Mouse (Mus musculus) forebrain, embryonic 12.5 days (tissue): ENCODE measurements around the gene Ccdc84. TPM values are rescaled to one million over a fixed set of nuclear protein-coding genes. Genes with fewer than 3 reads are reported as not detected.
"Not testable (repeated sequence)": the region's sequence is repeated elsewhere in the genome, so short reads cannot be mapped to it uniquely, and the experiment has no call there.

ENCODE experiments used
- ATAC-seq: fragments of 200-750 bp; cut with Nextera tagmentation; 2 replicates; pipeline ENCODE4 v1.8.0; 2017; ENCODE audit warnings: moderate TSS enrichment; ENCODE audit not compliant: low FRiP score
- H3K27ac ChIP-seq: fragments of 300-500 bp; sonication (generic); 2 replicates; pipeline ENCODE4 v1.5.1; 2016; ENCODE audit warnings: mild to moderate bottlenecking
- H3K27me3 ChIP-seq: fragments of 300-500 bp; sonication (generic); 2 replicates; pipeline ENCODE4 v1.6.1; 2016; ENCODE audit warnings: mild to moderate bottlenecking
- H3K36me3 ChIP-seq: fragments of 300-500 bp; sonication (generic); replicated peaks from 2 replicates; pipeline ENCODE4 v1.6.1; 2016; ENCODE audit warnings: mild to moderate bottlenecking
- H3K4me1 ChIP-seq: fragments of 300-500 bp; sonication (generic); 2 replicates; pipeline ENCODE4 v1.6.1; 2016
- H3K4me2 ChIP-seq: fragments of 300-500 bp; sonication (generic); 2 replicates; pipeline ENCODE4 v1.6.1; 2016; ENCODE audit warnings: mild to moderate bottlenecking, moderate library complexity
- H3K4me3 ChIP-seq: fragments of 300-500 bp; sonication (generic); replicated peaks from 2 replicates; pipeline ENCODE4 v1.5.1; 2016; ENCODE audit warnings: mild to moderate bottlenecking
- H3K9ac ChIP-seq: fragments of 300-500 bp; sonication (generic); 2 replicates; pipeline ENCODE4 v1.6.1; 2016; ENCODE audit warnings: mild to moderate bottlenecking
- H3K9me3 ChIP-seq: fragments of 300-500 bp; sonication (generic); 2 replicates; pipeline ENCODE4 v1.6.1; 2016
- WGBS: fragments of 180-500 bp; shearing (Covaris S2); methylation state at CpG from one replicate; pipeline ENCODE4 v1.1.7; 2016; 5-methylcytosine and 5-hydroxymethylcytosine counted together
- polyA plus RNA-seq: library from polyadenylated mRNA; unstranded; fragments of >200 nt; fragmentation: Nextera tagmentation; extraction: Ambion mirVana; gene quantifications from 2 replicates; pipeline ENCODE4 v1.2.1, GENCODE M21; 2016

Gene Ccdc84
- polyA plus RNA-seq, 1 experiment from 2014 or later = 30.3 TPM

DNA sequence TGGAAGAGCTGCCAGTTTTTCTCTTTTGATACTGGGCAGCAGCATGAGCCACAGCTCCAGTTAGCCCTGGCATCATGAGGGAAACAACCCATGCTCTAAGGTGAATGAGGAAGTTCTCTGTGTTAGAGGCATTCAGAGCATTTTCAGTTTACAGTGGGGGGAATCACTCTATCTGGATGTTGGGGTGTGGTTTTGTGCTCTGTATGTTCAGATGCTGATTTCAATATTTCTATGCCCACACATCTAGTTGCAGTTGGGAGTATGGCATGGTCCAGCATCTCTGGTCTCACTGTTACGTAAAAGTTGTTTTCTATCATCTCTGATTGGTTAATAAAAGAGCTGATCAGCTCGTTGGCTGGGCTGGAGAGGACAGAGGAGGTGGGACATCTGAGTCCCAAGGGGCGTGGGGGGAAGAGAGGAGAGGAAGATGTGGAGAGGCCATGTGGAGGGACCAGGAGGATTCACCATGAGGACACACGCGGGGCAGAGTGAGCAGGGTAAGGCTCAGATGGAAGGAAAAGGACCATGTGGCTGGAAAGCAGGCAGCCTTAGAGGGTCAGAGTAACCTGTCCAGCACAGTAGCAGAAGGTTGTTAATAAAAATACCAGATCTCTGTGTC, 2.0 kb upstream of the Ccdc84 start:
- Histone ChIP-seq H3K4me2 (no peak overlapping the region), H3K27me3 (no peaks in the 10 kb centered on the region), H3K4me1 (peaks cover 11% of the 10 kb centered on the region), H3K9me3 (no peaks in the 10 kb centered on the region; the same call in 1 of the 2 replicates), H3K27ac (no peak overlapping the region), H3K9ac (no peak overlapping the region), H3K4me3 (no peak overlapping the region), H3K36me3 (0 out of 2 replicates have a peak, but pooled peaks cover 4% of the 10 kb centered on the region)
- ATAC-seq = no peak
- 80% methylated on average over 5 of the region's 5 CpGs for WGBS

DNA sequence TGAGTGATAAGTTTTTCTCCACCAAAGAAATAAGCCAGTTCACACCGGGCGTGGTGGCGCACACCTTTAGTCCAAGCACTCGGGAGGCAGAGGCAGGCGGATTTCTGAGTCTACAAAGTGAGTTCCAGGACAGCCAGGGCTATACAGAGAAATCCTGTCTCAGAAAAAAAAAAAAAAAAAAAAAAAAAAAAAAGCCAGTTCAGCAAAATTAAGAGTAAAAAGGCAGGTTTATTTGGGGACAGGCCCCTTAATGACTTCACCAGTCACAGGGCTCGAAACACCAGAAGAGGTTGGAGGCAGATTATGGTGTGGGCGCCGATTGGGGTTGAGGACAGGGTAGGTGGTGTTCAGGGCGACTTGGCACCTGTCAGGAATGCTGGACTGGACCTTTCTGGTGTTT, 1.4 kb upstream of the Ccdc84 start:
- not testable (repeated sequence) for H3K4me2 ChIP-seq, H3K4me3 ChIP-seq, H3K27ac ChIP-seq, H3K9me3 ChIP-seq, H3K27me3 ChIP-seq, ATAC-seq, H3K36me3 ChIP-seq, H3K9ac ChIP-seq
- WGBS = 92% methylated on average over 9 of the region's 9 CpGs
- H3K4me1 ChIP-seq = peaks cover 11% of the 10 kb centered on the region

GRCm38 (mm10) chr9:44417892-44418363, 441 bp downstream of the Ccdc84 start:
- Histone ChIP-seq H3K9ac (peak overlapping the region; percentile 79), H3K27ac (peak overlapping the region; percentile 51), H3K4me1 (peaks cover 11% of the 10 kb centered on the region), H3K27me3 (no peaks in the 10 kb centered on the region), H3K4me2 (peak overlapping the region; percentile 79), H3K36me3 (peaks cover 19% of the 10 kb centered on the region), H3K9me3 (no peaks in the 10 kb centered on the region; the same call in 1 of the 2 replicates), H3K4me3 (peak overlapping the region; percentile 87)
- peak; percentile 87 for ATAC-seq
- WGBS = under 1% methylated on average over 38 of the region's 38 CpGs

- Histone ChIP-seq H3K4me2 (peak overlapping the region; percentile 79), H3K9me3 (no peaks in the 10 kb centered on the region; the same call in 1 of the 2 replicates), H3K36me3 (peaks cover 25% of the 10 kb centered on the region), H3K4me3 (peak overlapping the region; percentile 87), H3K9ac (peak overlapping the region; percentile 79), H3K27me3 (no peaks in the 10 kb centered on the region), H3K27ac (peak overlapping the region; percentile 51; the same call in 1 of the 2 replicates), H3K4me1 (peaks cover 11% of the 10 kb centered on the region)
- WGBS = 8% methylated on average over 26 of the region's 26 CpGs
- ATAC-seq = peak; percentile 77
Measured at GRCm38 (mm10) chr9:44417156-44417891, 1.0 kb downstream of the Ccdc84 start.

DNA sequence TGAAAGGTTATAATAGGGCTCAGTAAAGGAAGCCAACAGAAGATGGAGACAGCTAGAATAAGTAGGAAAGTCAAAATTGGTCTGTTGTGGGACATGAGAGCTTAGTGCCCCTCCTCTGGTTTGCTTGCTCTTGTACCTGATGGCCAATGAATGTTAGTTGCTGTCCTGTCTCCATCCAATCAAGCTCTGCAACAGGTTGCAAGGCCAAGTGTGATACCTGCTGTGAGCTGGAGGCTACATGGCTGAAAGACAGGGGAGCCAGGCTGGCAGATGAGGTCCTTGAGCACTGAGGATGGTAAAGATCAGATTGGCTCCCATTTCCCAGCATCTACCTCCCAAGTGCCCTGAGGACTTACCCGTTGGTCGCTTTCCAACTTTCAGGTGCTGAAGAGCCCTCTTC, 5.6 kb downstream of the Ccdc84 start:
- no peak overlapping the region for H3K4me3 ChIP-seq
- 74% methylated on average over 2 of the region's 2 CpGs for WGBS
- peaks cover 63% of the 10 kb centered on the region for H3K36me3 ChIP-seq
- no peak overlapping the region for H3K4me2 ChIP-seq
- no peak overlapping the region for H3K27ac ChIP-seq
- ATAC-seq = no peak
- peaks cover 19% of the 10 kb centered on the region for H3K4me1 ChIP-seq
- no peaks in the 10 kb centered on the region for H3K27me3 ChIP-seq
- no peaks in the 10 kb centered on the region for H3K9me3 ChIP-seq
- H3K9ac ChIP-seq = no peak overlapping the region

GRCm38 (mm10) chr9:44412306-44412705, 6.1 kb downstream of the Ccdc84 start:
- 88% methylated on average over 4 of the region's 4 CpGs for WGBS
- Histone ChIP-seq H3K9ac (no peak overlapping the region), H3K27ac (no peak overlapping the region), H3K4me1 (peaks cover 15% of the 10 kb centered on the region), H3K9me3 (no peaks in the 10 kb centered on the region), H3K4me3 (no peak overlapping the region), H3K27me3 (no peaks in the 10 kb centered on the region), H3K4me2 (no peak overlapping the region), H3K36me3 (peaks cover 63% of the 10 kb centered on the region)
- ATAC-seq = no peak

DNA sequence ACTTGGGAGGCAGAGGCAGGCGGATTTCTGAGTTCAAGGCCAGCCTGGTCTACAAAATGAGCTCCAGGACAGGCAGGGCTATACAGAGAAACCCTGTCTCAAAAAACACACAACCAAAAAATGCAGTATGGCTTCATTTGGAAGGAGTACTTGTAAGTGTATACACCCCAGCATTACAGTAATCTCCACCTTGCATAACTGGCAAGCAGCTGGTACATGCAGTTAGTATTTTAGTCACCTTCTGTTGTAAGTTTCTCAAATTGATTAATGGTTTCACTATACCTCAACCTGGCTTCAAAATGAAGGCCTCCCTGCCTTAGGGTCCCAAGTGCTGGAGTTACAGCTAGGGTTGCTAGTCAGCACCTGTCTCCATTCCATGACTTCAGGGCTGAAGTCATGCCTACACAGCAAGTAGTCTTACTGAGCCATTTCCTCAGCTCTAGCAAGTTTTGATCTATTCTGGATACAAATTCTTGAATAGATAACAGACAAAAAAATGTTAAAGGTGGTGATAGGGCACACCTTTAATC, 6.7 kb downstream of the Ccdc84 start:
- Histone ChIP-seq H3K4me1 (peaks cover 12% of the 10 kb centered on the region), H3K36me3 (peaks cover 63% of the 10 kb centered on the region), H3K27ac (no peak overlapping the region), H3K9me3 (no peaks in the 10 kb centered on the region), H3K4me2 (no peak overlapping the region), H3K27me3 (no peaks in the 10 kb centered on the region), H3K4me3 (no peak overlapping the region), H3K9ac (no peak overlapping the region)
- WGBS = 84% methylated on average over 1 of the region's 1 CpGs
- ATAC-seq = no peak

GRCm38 (mm10) chr9:44410647-44411336, 7.6 kb downstream of the Ccdc84 start:
- peaks cover 15% of the 10 kb centered on the region for H3K4me1 ChIP-seq
- 89% methylated on average over 2 of the region's 2 CpGs for WGBS
- H3K27me3 ChIP-seq = no peaks in the 10 kb centered on the region
- no peak overlapping the region for H3K9ac ChIP-seq
- H3K27ac ChIP-seq = no peak overlapping the region
- no peak for ATAC-seq
- H3K4me3 ChIP-seq = no peak overlapping the region
- H3K4me2 ChIP-seq = no peak overlapping the region
- H3K9me3 ChIP-seq = no peaks in the 10 kb centered on the region
- H3K36me3 ChIP-seq = peaks cover 61% of the 10 kb centered on the region

GRCm38 (mm10) chr9:44408693-44409092, 9.7 kb downstream of the Ccdc84 start:
- Histone ChIP-seq H3K9ac (0 out of 2 replicates have a peak overlapping the region, but pooled peaks have one; percentile 74), H3K36me3 (peaks cover 69% of the 10 kb centered on the region), H3K4me1 (peaks cover 19% of the 10 kb centered on the region), H3K4me2 (peak overlapping the region; percentile 81), H3K4me3 (peak overlapping the region; percentile 78)
- not testable (repeated sequence) for H3K27ac ChIP-seq, ATAC-seq, H3K27me3 ChIP-seq, H3K9me3 ChIP-seq
- 82% methylated on average over 9 of the region's 9 CpGs for WGBS

GRCm38 (mm10) chr9:44407752-44408097, 10.6 kb downstream of the Ccdc84 start:
- ATAC-seq = no peak
- H3K36me3 ChIP-seq = peaks cover 67% of the 10 kb centered on the region

DNA sequence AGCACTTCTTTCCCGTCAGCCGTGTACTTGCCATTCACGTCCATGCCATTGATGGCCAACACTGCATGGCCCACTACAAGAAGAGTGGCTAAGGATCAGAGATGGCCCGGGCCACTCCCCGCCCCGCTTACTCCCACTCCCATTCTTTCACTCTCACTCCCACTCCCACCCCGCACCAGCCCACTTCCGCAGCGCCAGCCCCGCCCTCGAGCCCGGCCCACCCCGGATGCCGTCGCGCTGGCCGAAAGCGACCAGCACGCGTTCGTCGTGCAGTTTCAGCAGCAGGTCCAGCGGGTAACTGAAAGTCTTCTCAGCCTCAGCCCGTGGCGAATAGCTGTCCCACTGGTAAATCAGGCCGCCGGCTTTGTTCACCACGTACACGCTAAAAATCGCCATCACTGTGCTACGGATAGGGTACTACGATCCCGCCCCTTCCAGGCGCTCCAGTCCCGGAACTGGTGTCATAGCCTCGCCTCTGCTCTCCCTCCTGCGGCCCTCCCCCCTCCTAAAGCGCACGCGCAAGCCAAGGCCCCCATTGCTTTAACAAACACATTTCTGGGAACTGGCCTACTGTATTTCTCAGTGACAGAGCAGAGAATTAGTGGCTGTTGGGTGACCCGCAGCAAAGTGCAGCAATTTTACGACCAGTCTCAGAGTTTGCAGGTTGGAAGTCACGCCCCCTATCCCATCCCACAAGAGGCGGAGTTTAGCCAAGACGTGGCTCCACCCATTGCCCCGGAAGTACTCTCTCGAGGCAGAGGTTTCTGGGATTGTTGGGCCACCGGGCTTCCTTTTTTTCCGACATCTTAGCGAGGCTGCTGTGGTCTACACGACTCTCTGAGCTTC, 11.2 kb downstream of the Ccdc84 start, which contains the start of the genes Rps25 and Trappc4:
Gene Rps25 (plus strand): TSS at position 234 of the 846 bp plus-strand sequence.
Gene Trappc4 (minus strand): TSS at position 695 of the 846 bp plus-strand sequence.
- peak; percentile 96 for ATAC-seq
- Histone ChIP-seq H3K4me3 (peak within 1 kb of the TSS; percentile 78), H3K9me3 (no peaks in the 10 kb centered on the region), H3K4me2 (peak within 1 kb of the TSS; percentile 81), H3K27me3 (no peaks in the 10 kb centered on the region), H3K4me1 (peaks cover 19% of the 10 kb centered on the region), H3K9ac (peak within 1 kb of the TSS; percentile 74), H3K27ac (peak within 1 kb of the TSS; percentile 93), H3K36me3 (peaks cover 67% of the 10 kb centered on the region)
- under 1% methylated on average over 51 of the region's 51 CpGs for WGBS

More at GRCm38 (mm10) chr9:44407752-44408097, 10.6 kb downstream of the Ccdc84 start:
- Histone ChIP-seq H3K4me3 (peak overlapping the region; percentile 78), H3K27me3 (no peaks in the 10 kb centered on the region), H3K9me3 (no peaks in the 10 kb centered on the region), H3K9ac (peak overlapping the region; percentile 74), H3K4me1 (peaks cover 19% of the 10 kb centered on the region), H3K27ac (peak overlapping the region; percentile 93), H3K4me2 (peak overlapping the region; percentile 81)
- WGBS = under 1% methylated on average over 24 of the region's 24 CpGs
